Mouse (Mus musculus) midbrain, embryonic 12.5 days (tissue): ENCODE measurements around the gene Edem3. TPM values are rescaled to one million over a fixed set of nuclear protein-coding genes. Genes with fewer than 3 reads are reported as not detected.

Experiments
- ATAC-seq: fragments of 200-750 bp; cut with Nextera tagmentation; 2 replicates; pipeline ENCODE4 v1.8.0; 2017; ENCODE audit warnings: low read depth, moderate TSS enrichment, moderate library complexity; ENCODE audit not compliant: low FRiP score
- H3K27ac ChIP-seq: fragments of 300-500 bp; sonication (generic); replicated peaks from 2 replicates; pipeline ENCODE4 v1.5.1; 2016; ENCODE audit warnings: mild to moderate bottlenecking
- H3K27me3 ChIP-seq: fragments of 300-500 bp; sonication (generic); 2 replicates; pipeline ENCODE4 v1.6.1; 2016; ENCODE audit warnings: mild to moderate bottlenecking
- H3K36me3 ChIP-seq: fragments of 300-500 bp; sonication (generic); 2 replicates; pipeline ENCODE4 v1.6.1; 2016
- H3K4me1 ChIP-seq: fragments of 300-500 bp; sonication (generic); 2 replicates; pipeline ENCODE4 v1.6.1; 2016
- H3K4me2 ChIP-seq: fragments of 300-500 bp; sonication (generic); replicated peaks from 2 replicates; pipeline ENCODE4 v1.6.1; 2016; ENCODE audit warnings: mild to moderate bottlenecking, moderate library complexity
- H3K4me3 ChIP-seq: fragments of 300-500 bp; sonication (generic); 2 replicates; pipeline ENCODE4 v1.5.1; 2016; ENCODE audit warnings: mild to moderate bottlenecking
- H3K9ac ChIP-seq: fragments of 300-500 bp; sonication (generic); replicated peaks from 2 replicates; pipeline ENCODE4 v1.6.1; 2016; ENCODE audit warnings: mild to moderate bottlenecking, moderate library complexity
- H3K9me3 ChIP-seq: fragments of 300-500 bp; sonication (generic); 2 replicates; pipeline ENCODE4 v1.6.1; 2016; ENCODE audit warnings: mild to moderate bottlenecking
- WGBS: fragments of 180-500 bp; shearing (Covaris S2); methylation state at CpG from one replicate; pipeline ENCODE4 v1.1.7; 2016; 5-methylcytosine and 5-hydroxymethylcytosine counted together
- polyA plus RNA-seq: library from polyadenylated mRNA; unstranded; fragments of >200 nt; fragmentation: Nextera tagmentation; extraction: Ambion mirVana; gene quantifications from 2 replicates; pipeline ENCODE4 v1.2.1, GENCODE M21; 2016

The Edem3 gene
- polyA plus RNA-seq, 1 experiment from 2014 or later = 26.6 TPM

DNA sequence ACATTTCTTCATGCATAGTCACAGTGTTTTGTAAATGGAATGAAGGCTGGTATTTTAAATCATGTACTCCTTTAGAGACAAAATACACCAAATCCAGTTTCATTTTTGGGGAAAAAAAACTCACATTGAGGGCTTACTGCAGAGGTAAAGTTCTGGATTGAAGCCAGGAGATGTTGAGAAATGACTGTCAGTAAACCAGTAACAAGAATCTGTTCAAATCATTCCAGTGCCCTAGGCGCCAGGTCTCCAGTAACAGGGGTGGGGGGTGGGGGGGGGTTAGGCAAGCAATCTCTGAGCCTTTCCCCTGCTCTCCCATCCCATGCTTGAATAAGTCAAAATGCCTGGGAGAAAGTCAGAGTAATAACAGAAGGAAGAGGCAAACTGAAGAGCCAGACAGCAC is 100.4 kb downstream of the Edem3 start:
- no peak overlapping the region for H3K9ac ChIP-seq
- H3K27me3 ChIP-seq = no peaks in the 10 kb centered on the region
- no peaks in the 10 kb centered on the region for H3K4me1 ChIP-seq
- no peaks in the 10 kb centered on the region for H3K9me3 ChIP-seq
- no peak overlapping the region for H3K27ac ChIP-seq
- H3K4me2 ChIP-seq = no peak overlapping the region
- WGBS = 71% methylated on average over 1 of the region's 1 CpGs
- no peaks in the 10 kb centered on the region for H3K36me3 ChIP-seq
- no peak for ATAC-seq
- no peak overlapping the region for H3K4me3 ChIP-seq

DNA sequence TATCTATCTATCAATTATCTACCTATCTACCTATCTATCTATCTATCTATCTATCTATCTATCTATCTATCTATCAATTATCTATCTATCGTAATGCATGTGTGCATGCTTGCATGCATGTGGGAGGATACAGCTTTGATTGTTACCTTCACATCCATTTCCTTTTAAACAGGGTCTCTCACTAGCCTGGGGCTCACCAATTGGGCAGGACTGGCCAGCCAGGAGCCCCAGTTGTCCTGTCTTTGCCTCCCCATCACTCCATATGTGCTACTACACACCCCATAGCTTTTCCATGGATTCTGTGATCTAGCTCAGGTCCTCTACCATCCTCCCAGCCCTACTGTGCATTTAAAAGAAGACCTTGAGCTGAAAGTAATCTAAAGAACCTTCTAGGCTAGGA is 103.3 kb downstream of the Edem3 start:
- no peak overlapping the region for H3K4me3 ChIP-seq
- WGBS = 91% methylated on average over 1 of the region's 1 CpGs

DNA sequence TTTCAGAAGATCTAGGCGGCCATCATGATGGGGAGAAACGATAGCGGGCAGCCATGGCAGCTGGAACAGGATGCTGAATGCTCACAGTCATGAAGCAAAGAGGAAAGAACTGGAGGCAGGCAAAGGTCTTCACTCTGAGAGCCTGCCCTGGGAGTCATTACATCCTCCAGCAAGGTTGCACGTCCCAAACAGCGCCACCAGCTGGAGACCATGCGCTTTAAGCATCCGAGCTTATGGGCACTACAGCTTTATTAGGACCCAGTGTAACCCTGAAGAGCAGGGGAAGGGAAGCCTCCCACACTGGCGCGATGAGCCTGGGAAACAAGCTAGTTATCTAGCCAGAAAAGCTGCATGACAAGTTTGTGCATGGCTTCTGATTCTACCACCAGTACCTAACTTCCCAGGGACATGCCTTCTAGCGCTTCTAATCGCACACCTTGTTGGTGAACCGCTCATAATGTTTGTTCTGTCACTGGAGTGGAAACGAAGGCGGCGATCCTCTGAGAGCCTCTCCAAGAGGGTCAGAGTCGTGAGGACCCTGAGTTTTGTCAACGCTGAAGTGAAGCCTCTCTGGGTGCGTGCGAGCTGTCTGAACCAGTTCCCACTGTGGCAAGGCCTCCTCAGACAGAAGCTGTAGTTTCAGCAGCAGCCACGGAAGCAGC is 106.3 kb downstream of the Edem3 start:
- no peaks in the 10 kb centered on the region for H3K4me1 ChIP-seq
- WGBS = 65% methylated on average over 20 of the region's 20 CpGs
- no peak overlapping the region for H3K9ac ChIP-seq
- no peak overlapping the region for H3K4me3 ChIP-seq
- no peak for ATAC-seq
- H3K27me3 ChIP-seq = no peaks in the 10 kb centered on the region
- H3K9me3 ChIP-seq = no peaks in the 10 kb centered on the region
- no peaks in the 10 kb centered on the region for H3K36me3 ChIP-seq
- H3K4me2 ChIP-seq = no peak overlapping the region
- no peak overlapping the region for H3K27ac ChIP-seq

More for the DNA sequence above, 103.3 kb downstream of the Edem3 start:
- Histone ChIP-seq H3K27ac (no peak overlapping the region), H3K9me3 (no peaks in the 10 kb centered on the region), H3K27me3 (no peaks in the 10 kb centered on the region), H3K36me3 (no peaks in the 10 kb centered on the region), H3K4me2 (no peak overlapping the region), H3K4me1 (no peaks in the 10 kb centered on the region), H3K9ac (no peak overlapping the region)
- no peak for ATAC-seq

DNA sequence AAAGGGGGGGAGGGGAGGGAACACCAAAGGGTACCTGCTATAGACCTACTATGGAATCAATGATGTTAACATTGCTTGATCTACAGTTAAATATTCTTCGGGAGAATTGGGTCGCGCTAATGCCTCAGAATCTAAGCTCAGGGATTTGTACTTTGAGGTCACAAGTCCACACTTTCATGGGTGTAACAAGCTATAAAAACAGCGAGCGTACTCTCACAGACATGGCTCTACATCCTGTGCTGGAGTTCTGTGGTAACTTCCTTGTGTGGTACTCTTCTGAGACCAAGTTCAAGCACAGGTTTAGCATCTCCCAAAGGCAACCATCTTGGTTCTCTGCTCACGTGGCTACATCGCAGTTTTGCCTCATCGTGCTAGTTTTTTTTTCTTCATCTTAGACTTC is 106.9 kb downstream of the Edem3 start:
- Histone ChIP-seq H3K27ac (no peak overlapping the region), H3K4me3 (no peak overlapping the region), H3K4me2 (no peak overlapping the region), H3K9me3 (no peaks in the 10 kb centered on the region), H3K9ac (no peak overlapping the region), H3K27me3 (no peaks in the 10 kb centered on the region), H3K36me3 (no peaks in the 10 kb centered on the region), H3K4me1 (no peaks in the 10 kb centered on the region)
- WGBS = 92% methylated on average over 8 of the region's 8 CpGs
- ATAC-seq = no peak

DNA sequence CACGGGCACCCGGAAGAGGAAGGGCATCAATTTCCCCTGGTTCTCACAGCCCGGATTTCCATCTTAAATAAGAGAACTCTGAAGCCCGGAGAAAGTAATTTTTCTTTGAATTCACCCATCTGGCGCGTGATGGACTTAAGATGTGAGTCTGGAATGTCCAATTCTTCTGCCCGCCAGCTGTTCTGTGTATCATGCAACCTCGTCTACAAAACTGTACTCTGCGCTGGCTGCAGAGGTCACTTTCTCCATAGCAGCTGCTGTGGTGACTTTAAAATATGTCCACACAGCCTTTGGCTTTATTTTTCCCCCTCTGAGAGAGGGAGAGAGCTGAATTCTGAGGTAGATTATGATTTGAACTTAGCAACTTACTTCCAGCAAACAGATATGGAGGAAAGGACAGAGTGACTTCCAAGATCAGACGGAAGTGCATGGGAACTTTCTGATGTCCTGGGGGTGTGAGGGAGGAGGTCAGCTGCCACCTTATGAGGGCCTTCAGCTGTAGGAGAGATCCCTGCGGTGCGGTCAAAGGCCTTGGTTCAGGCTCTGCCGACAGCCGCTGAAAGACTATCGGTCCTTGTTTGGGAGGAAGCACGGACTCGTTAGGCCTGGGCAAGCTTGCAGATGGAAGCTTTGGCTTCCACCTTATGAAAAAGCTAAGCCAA is 108.1 kb downstream of the Edem3 start:
- Histone ChIP-seq H3K4me2 (no peak overlapping the region), H3K9me3 (no peaks in the 10 kb centered on the region), H3K27ac (no peak overlapping the region), H3K27me3 (no peaks in the 10 kb centered on the region), H3K4me1 (no peaks in the 10 kb centered on the region), H3K4me3 (no peak overlapping the region), H3K36me3 (no peaks in the 10 kb centered on the region), H3K9ac (no peak overlapping the region)
- WGBS = 87% methylated on average over 17 of the region's 17 CpGs
- ATAC-seq = no peak

DNA sequence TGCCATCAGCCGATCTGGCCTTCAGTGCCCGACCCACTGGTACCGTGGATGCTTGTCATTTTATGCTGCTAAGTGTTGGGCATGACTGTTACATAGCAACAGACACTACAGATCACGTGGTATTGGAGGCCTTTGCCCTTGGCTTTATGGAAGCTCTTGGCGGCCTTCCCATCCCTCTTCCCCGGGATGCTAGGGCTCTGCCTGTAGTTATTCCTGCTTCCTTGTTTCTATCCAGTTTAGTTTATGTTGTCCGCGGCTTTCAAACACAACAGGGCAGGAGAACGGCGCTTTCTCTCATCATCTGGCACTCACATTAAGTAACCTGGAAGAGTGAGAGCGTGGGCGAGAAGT is 108.6 kb downstream of the Edem3 start:
- H3K4me2 ChIP-seq = no peak overlapping the region
- H3K4me1 ChIP-seq = no peaks in the 10 kb centered on the region
- WGBS = 89% methylated on average over 12 of the region's 12 CpGs
- H3K36me3 ChIP-seq = no peaks in the 10 kb centered on the region
- no peak overlapping the region for H3K4me3 ChIP-seq
- ATAC-seq = no peak
- H3K9me3 ChIP-seq = no peaks in the 10 kb centered on the region
- no peaks in the 10 kb centered on the region for H3K27me3 ChIP-seq
- H3K27ac ChIP-seq = no peak overlapping the region
- no peak overlapping the region for H3K9ac ChIP-seq

DNA sequence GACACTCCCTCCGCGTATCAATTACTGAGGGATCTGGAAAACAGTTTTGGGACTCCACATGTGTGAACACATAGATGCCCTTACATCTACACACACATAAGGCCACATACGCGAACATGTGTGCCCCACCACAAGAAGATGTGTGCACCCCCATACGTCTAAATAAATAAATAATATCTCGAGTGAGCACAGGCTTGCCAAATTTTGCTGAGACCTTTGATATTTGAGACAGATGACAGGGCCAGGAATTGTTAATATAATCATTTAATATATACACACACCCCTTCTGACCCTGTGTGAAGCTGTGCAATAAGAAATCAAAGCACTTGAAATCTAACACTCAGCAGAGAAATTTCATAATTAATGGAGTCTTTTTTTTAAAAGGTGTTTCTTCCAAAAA is 109.2 kb downstream of the Edem3 start:
- ATAC-seq = no peak
- no peak overlapping the region for H3K4me2 ChIP-seq
- no peaks in the 10 kb centered on the region for H3K4me1 ChIP-seq
- no peaks in the 10 kb centered on the region for H3K27me3 ChIP-seq
- H3K9me3 ChIP-seq = no peaks in the 10 kb centered on the region
- no peak overlapping the region for H3K9ac ChIP-seq
- no peak overlapping the region for H3K4me3 ChIP-seq
- H3K36me3 ChIP-seq = no peaks in the 10 kb centered on the region
- no peak overlapping the region for H3K27ac ChIP-seq
- 92% methylated on average over 6 of the region's 6 CpGs for WGBS

Other genes with a start within 250 kb of the Edem3 start
- 0.63 and 1.2 TPM in 2 replicates for gene Fam129a, start 184.2 kb upstream of the Edem3 start, polyA plus RNA-seq